Mouse (Mus musculus): ENCODE data around the gene Pgc.

GRCm38 (mm10) chr17:47721183-47721582 lies 5.5 kb upstream of the Pgc start:
- TF ChIP-seq POLR2A (IDR thresholded peaks at IDR 0.05; ENCODE audit: extremely low read depth, insufficient read depth, low read length): no peak
- TF ChIP-seq CTCF (IDR thresholded peaks at IDR 0.05; ENCODE audit: extremely low read depth, insufficient read depth, low read length): no peak

All from cortical plate, adult 2 months (tissue).